ENCODE assay signal across 20 mouse cellular contexts in genomic region chr11:78582848-78583247, GRCm38 (mm10).
"Had no signal": no experiment of that assay in that cellular context is flagged by ENCODE, and none has a peak within 500 bp of the region (broad histone marks: within the 10 kb centered on the region; RNA-seq: fewer than 3 reads in every experiment).

No protein-coding gene starts in this region.

- H3K4me3 ChIP-seq: limb, embryonic 12.5 days; limb, embryonic 15.5 days; liver, embryonic 15.5 days; megakaryocyte, embryonic 14.5 days had no signal

- H3K4me1 ChIP-seq: limb, embryonic 12.5 days; limb, embryonic 15.5 days; liver, embryonic 15.5 days had no signal

- H3K4me2 ChIP-seq: limb, embryonic 12.5 days; limb, embryonic 15.5 days; liver, embryonic 11.5 days; liver, embryonic 15.5 days; midbrain, embryonic 11.5 days had no signal

- H3K9ac ChIP-seq: limb, embryonic 12.5 days; limb, embryonic 15.5 days; liver, embryonic 15.5 days had no signal

- H3K27me3 ChIP-seq: limb, embryonic 12.5 days; limb, embryonic 15.5 days; liver, embryonic 15.5 days; megakaryocyte, embryonic 14.5 days had no signal

- H3K9me3 ChIP-seq: limb, embryonic 12.5 days; liver, embryonic 15.5 days; megakaryocyte, embryonic 14.5 days had no signal

- DNase-seq: kidney, adult 18-20 months; kidney, adult 9 months; kidney, postnatal 14 days; kidney, postnatal 4 days; left cerebral cortex, postnatal 4 days; lung, adult 2 months; midbrain, embryonic 14.5 days; right cerebral cortex, postnatal 14 days; right cerebral cortex, postnatal 4 days; thymus, adult 2 months; thymus, postnatal 14 days; thymus, postnatal 4 days had no signal

- H3K27ac ChIP-seq: limb, embryonic 12.5 days; limb, embryonic 15.5 days; liver, embryonic 15.5 days; macrophage; stomach, postnatal 0 days had no signal
